Mouse (Mus musculus) olfactory bulb, adult 2 months (tissue): ENCODE data around the gene Plvap.

Experiments used
- CTCF ChIP-seq: fragments of 200-500 bp; IDR thresholded peaks from 2 replicates; pipeline ENCODE4 v1.5.1; 2012; ENCODE audit warnings: low read depth, mild to moderate bottlenecking, low read length, moderate library complexity; ENCODE audit not compliant: insufficient read depth
- POLR2A ChIP-seq: fragments of 200-500 bp; IDR thresholded peaks from 2 replicates; pipeline ENCODE4 v1.6.1; 2012; ENCODE audit warnings: mild to moderate bottlenecking, low read depth, low read length, moderate library complexity; ENCODE audit not compliant: insufficient read depth

DNA sequence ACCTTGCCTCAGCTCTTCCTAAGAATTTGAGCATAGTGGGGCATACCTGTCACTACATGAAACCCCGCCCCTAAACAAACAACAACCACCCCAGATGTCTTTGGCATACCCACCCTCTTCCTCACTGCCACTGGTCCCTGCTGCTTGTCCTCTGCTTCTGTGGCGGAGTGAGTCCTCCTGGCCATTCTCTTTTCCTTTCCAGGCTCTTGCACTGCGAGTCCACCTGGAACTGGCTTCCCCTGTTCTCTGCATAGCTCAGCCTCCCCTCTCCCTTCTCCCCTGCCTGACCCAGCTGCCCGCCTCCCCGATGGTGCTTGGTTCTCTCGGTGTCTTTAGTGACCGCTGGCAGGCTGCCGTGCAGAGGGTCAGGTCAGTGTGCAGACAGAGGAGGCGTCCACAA lies 32.2 kb upstream of the Plvap start:
- no peak for TF ChIP-seq CTCF
- TF ChIP-seq POLR2A = no peak
